Mouse (Mus musculus): ENCODE data around the gene Rnf25.

Gene Rnf25

DNA sequence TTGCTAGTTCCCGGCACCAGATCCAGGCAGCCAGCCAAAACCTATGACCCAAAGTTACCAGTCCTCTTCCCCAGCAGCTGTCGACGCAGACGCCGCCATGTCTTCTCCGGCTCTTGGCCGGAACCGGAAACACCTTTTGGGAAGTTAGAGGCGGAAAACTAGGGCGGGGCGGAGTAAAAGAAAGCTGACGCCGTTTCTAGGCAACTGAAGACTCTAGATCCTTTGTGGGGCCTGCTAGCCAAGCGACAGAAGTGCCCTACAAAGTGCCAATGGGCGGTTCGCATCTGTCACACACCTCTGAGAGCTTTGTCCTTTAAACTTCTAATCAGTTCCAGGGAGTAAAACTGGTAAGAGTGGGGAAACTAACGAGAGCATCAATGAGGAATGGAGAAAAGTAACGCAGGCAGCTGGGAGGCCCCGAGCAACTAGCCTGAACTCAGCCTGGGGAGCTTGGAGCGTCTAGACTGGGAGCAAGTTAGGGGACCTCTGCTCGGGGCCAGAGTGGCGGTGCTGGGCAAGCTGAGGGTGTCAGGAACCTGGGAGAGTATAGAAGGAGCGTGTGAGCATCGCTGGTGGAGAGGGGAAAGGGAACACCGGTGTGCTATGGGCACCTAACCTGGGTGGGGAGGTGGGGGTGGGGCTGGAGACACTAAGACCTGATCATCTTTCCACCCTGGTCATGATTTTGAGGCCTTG is at the start of gene Rnf25, which contains the start of gene Stk36:
Gene Rnf25, minus strand, starts transcription at position 131 of the 696 bp plus-strand sequence.
Gene Stk36, plus strand, starts transcription at position 179 of the 696 bp plus-strand sequence.
- peak; percentile 82 for DNase-seq

DNA sequence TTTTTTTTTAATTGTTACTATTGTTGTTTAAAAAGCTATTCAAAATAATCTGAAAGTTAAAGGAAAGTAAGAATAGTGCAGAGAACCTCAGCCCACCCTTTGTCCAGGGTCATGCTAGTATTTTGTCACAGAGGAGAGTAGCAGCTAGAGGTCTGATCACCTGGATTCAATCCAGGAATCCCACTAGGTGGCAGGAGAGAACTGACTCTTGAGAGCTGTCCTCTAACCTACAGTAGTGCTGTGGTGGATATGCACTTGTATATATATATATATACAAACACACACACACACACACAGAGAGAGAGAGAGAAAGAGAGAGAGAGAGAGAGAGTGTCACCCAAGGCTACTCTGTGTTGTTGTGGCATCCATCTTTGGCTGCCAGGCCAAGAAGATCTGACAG is 42.7 kb upstream of the Rnf25 start:
- DNase-seq = no peak

DNA sequence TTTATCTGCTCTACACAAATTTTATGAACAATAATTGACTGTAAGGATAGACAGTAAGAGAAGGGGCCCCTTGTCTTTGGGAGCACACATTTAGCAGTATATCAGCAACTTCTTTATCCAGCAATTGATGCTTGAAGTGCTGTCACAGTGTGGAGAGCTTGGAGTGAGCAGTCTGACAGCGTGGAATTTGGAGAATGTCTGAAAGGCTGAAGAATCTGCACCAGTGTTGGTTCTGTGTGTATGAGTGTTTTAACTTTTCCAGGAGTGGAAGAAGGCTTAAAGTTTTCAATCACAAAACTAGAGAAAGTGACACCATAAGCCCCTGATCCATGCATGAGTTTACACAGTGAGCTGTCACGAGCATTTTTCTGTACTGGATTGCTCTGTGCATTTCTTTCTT is 42.3 kb upstream of the Rnf25 start:
- no peak for DNase-seq

DNA sequence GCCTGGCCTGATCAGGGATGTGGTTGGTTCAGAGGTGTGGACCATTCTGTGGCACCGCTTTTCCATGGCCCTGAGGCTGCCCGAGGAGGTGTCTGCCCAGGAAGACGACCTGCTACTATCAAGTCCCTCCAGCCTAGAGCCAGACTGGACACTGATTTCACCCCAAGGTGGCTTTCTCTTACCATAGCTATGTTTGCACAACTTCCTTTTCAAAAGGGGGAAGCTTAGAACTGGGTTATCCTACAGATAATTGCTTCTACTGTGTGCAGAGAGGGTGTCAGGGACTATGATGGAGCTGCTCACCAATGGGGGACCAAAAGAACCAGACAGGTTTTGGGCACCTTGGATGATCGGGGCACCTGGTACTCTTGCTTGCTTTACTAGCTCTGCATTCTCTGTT is 31.5 kb upstream of the Rnf25 start:
- DNase-seq = no peak

DNA sequence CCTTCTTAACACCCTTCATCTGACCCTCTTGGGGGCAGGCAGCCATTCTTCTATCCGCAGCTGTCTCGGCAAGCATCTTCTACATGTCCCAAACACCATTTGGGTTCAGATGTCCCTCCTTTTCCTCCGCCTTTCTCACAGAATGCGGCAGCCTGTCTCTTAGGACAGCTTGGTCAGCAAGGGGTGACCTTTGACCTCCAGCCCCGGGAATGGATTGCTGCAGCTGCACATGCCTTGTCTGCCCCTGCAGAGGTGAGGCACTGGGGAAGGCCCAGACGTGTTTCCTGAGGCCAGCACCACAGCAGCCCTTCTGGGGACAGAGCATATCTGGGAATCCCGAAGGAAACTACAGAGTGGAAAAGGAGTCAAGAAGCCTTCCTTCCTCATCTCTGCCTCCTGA is 26.8 kb upstream of the Rnf25 start:
- no peak for DNase-seq

DNA sequence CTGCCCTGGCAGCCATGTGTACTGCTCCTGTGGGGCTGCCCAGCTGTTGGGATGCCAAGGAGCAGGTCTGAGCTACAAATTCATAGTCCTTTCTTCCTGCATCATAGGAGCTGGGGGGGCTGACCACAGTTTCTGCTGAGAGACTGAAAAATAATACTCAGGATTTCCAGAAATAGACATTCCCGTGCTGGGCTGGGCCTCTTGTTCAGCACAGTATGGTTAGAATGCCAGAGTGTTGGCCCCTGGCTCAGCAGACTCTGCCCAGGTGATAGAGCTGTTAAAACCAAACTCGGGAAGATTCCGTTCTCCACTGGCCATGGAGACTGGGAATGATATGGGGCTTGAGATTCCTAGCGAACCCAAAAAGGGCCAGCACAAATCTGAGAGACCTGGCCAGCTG is 24.9 kb upstream of the Rnf25 start:
- no peak for DNase-seq

DNA sequence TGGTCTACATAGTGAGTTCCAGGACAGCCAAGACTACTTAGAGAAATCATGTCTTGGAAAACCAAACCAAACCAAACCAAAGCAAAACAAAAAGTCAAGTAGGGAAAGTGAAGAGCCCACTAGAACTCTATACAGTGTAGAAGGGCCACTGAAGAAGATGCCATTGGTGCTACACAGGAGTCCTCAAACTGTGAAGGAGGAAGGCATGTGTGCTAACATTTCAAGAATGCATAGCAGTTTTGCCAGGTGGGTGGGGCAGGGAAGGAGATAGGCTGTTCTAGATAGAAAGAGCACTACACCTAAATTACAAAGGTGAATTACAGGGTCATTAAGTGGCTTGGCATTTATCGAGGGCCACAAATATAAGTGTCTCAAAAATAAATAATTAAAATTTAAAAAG is 23.0 kb upstream of the Rnf25 start:
- no peak for DNase-seq

DNA sequence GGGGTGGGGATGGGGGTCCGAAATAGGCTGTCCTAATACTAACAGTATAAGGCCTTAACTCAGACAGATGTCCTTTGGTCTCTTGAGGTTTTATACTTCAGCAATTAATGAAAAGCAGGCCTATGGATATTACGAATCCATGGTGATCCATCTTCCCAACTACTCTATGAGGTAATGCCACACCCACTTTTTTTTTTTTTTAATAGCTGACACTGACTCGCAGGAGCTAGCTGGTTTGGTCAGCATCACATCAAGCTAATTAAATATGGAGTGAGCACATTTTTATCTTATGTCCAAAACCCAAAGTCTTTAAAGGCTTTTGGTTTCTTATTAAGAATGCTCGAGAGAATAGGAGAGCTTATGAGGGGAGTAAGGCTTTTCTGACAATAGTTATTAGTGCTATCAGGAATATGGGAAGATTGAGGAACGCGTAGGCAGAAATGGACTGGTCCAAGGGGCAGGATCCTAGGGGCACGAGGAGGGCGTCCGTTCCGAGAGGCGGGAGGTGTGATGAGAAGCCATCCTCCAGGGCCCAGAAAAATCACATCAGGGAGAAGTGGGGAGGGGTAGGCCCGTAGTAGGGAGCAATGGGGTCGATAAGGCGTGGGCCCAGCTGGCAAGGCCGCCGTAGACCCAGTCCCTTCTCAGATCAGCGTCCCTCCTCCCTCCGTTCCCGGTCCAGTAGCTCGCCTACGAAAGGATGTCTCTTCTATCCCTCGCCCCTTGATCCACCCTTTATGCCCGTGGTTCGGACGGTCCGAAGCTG is 513 bp downstream of the Rnf25 start:
- no peak for DNase-seq

DNA sequence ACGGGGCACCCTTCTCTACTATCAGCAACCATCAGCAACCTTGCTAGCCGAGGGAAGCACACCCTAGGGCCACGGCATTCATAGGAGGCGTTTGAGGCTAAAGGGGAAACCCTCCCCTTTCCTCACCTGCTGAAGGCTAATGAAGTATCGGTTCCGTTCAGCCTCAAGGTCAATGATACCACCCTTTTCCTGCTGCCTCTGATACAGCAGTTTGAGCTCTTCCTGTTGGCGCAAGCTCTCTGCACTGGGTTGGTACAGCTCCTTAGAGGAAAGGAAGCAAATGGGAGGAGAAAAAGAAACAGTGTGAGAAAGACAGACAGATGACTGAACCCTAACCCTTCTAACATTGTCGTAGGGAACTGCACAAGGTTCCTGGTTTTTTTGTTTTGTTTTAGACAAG is 6.8 kb downstream of the Rnf25 start:
- DNase-seq = no peak

DNA sequence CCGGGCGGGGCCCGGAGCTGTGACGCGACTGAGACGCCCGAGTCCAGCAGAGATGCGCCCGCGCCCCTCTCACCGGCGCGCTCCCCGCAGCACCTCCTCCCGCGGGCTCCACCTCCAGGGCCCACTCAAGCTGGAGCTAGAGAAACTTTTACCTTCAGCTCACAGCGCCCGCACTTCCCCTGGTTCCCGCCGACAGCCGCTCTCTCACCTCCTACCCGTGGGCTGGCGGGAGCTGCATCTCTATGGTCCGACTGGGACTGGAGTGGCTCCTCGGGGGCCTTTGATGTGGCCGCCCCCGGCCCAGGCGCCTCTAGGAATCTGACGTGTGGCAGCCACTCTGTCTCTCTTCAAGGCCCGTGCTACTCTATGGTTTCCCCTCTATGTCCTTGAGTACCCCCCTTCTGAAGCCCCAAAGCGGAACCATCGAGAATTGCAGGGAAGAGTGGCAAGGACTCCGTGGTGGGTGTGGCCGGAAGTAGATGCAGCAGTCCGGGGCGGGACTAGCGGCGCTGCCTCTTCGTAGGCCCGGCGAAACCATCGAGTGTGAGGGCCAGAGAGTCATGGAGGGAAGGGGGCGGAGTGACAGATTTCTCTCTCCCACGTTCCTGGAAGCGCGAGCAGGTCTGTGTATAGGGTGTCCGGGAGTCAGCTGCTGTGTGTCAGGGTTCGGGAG is 13.3 kb downstream of the Rnf25 start, which contains the start of the genes Zfp142 and Bcs1l:
Gene Zfp142, minus strand, starts transcription at position 474 of the 673 bp plus-strand sequence.
Gene Bcs1l, plus strand, starts transcription at position 517 of the 673 bp plus-strand sequence.
- DNase-seq = peak; percentile 99

DNA sequence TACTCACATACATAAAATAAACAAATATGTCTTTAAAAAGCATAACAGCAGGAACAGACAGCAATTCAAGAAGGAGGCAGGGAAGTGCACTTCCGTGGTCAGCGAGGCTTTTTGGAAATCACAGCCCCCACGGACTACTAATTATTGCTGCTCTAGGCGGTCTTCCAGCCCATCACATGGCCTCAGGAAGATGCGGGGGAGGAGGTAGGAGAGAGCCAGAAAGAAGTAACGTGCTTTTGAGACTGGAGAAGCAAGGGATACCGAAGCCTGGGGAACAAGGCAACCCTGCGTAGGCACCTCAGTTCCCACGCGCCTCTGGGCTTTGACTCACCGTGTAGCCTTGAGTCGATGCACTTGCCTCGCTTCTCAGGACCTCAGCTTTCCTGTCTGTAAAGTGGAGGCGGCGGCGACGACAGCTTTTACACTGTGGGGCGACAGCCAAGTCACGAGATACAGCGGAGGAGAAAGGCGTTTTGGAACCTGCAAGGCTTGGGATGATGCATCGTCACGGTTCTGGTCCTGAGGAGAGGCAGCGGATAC is 13.9 kb downstream of the Rnf25 start:
- DNase-seq = no peak

DNA sequence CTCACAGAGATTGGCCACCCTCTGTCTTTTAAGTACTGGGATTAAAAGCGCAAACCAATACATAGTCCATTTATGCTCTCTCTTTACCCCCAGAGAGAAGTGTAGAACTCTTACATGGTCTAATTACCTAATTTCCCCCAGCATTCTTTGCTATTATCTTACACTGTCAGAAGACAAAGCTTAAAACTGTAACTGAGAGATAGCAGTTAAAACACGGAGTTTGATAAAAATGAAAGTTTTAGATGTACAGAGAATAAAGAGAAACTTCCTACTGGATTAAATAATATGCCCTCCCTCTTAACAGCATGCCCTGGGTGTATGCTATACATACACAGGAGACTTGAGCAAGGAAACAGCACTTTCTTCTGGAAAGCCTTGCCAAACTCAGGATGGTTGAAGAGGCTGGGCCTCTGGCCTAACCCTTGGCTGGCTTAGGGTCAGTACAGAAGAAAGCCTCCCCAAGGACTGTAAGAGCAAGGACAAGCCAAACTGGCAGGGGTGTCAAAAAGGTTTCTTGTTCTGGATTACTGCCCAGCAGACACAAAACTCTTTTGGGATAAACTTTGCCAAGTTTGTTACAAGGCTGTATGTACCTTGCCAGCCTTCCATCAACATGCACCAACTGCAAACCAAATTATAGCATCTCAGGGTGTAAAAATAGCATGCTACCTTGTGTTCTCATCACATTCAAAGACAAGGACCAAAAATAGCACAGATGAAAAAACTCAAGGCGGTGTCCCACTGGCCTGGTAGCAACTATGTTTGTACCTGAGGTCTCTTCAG is 16.4 kb downstream of the Rnf25 start:
- no peak for DNase-seq

DNA sequence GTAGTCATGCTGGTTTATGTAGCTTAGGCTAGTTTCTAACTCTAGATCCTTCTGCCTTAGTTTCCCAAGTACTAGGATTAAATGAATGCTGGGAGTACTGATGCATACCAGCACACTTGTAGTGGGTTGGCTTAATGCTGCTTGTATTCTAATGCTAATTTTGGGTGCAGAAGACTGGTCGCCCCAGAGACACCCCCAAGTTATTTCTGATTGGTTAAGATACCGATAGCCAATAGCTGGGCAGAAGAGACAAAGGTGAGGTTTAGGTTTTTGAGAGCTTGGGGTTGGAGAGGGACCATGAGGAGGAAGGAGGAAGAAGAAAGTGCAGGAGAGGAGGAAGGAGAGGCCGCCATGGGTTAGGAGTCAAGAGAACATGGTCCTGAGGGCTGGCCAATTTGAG is 18.6 kb downstream of the Rnf25 start:
- DNase-seq = no peak

DNA sequence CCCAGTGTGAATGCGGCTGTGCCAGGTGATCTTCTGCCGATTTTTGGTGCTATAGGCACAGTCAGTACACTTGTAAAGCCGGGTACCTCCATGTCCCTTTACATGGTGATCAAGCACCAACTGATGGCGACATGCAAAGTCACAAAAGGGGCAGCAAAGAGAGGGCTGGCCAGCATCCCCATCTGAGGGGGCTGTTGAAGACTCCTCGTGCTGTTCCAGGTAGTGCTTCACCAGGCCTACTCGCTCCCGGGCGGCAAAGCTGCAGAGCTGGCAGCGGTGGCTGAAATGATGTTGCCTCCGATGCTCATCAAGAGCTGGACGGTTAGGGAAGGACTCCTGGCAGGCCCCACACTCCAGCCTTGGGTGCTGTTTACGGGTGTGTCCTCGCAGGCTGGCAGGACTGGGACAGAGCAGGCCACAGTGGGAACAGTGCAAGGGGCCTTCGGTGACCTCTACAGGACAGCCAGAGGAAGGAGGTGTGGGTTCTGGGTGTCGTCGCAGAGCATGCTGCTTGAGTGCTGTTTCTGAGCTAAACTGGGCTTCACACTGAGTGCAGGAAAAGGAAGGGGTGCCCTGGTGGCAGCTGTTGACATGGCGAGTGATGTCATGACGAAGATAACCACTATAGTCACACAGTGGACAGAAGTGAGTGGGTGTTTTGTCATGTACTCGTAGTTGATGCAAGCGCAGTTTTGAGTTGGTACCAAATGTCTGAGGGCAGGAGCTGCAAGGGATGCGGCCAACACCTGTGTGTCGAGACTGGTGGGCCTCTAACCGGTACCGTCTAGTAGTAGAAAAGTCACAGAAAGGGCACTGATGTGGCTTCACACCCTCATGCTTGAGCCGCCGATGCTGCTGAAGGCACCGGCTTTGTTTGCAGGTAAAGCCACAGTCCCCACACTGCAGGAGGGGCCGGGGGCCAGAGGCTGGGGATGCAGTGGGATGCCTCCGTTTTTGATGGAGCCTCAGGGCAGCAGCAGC is 31.2 kb downstream of the Rnf25 start:
- no peak for DNase-seq

DNA sequence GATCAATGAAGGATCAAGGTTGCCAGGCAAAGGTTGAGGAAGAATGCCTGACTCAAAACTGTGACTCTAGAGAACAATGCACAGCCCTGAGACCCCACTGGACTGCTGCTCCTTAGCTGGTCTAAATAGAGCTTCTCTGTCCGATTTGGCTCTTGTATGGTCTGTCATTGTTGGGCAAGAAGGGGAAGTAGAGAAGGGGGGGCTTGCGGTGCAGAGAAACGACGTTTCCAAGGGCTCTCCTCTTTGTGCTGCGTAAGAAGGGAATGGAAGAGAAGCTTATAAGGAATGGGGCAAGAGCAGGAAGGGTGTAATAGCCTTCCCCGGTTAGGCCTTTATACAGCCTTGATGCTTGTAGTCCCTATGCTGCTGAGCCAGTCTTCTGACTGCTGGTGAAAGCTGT is 35.4 kb downstream of the Rnf25 start:
- DNase-seq = no peak

DNA sequence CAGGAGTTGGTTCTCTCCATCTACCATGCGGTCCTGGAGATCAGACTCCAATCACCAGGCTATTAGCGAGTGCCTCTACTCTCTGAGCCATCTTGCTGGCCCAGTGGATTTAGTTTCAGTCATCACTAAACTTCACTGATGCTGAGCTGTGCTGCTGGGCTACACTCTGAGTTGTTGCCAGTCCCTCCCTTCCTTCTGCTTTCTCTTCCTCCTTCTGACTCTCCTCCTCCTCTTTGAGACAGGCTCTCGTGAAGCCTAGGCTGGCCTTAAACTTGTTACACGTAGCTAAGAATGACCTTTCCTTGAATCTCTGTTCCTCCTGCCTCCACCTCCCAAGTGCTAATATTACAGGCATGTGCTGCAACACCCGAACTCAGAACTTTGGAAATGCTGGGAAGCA is 42.1 kb downstream of the Rnf25 start:
- DNase-seq = no peak

DNA sequence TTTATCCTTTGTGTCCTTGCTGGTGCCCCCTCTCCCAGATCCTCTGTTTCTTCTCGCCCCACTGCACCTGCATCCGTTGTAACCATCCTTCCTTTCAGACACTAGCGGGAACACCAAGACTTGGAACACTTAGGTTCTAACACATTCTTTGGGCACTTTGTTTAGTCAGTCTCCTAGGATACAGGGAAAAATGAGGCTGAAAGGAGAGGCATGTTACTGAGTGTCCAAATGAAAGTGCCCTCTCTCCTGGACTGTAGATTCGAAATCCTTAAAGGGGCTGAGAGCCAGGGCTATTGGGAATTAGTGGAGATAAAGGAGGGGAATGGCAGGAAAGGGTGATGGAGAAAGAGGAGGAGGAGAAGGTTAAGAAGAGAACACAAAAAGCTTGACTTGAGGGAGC is 57.0 kb downstream of the Rnf25 start, which contains the start of gene Usp37:
Gene Usp37, minus strand, starts transcription at position 101 of the 400 bp plus-strand sequence.
- DNase-seq = no peak
